Mouse (Mus musculus) erythroblast, embryonic 14.5 days (primary cell): ENCODE measurements around the gene Txnrd1.

Source experiments
- GATA1 ChIP-seq: IDR thresholded peaks from 2 replicates; pipeline ENCODE4 v1.6.1; 2012; ENCODE audit warnings: low read length, inconsistent platforms, mixed read lengths
- TAL1 ChIP-seq: IDR thresholded peaks from 3 replicates; pipeline ENCODE4 v1.6.1; 2012; ENCODE audit warnings: low read length, inconsistent platforms, mixed read lengths

DNA sequence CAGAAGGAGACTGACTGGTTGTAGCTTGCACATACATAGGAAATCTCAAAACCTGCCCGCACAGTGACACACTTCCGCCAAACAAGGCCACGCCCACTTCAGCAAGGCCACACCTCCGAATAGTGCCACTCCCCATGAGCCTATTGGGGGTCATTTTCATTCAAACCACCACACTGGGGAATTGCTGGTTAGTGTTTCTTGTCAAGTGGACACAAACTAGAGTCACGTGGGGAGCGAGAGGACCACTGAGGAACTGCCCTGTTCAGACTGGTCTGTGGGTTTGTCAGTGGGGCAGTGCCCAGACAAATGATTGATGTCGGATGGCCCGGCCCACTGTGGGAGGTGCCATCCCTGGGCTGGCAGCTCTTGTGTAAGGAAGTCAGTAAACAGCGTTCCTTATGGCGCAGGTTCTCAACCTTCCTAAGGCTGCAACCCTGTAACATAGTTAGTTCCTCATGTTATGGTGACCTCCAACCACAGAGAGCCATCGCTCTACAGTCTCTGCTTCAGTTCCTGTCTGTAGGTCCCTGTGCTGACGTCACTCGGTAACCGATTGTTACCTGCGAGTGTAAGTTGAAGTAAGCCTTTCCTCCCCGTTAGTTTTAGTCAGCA is 66.2 kb downstream of the Txnrd1 start:
- no peak for TF ChIP-seq TAL1
- TF ChIP-seq GATA1: no peak
